Mouse (Mus musculus) lung, adult 10 weeks (tissue): ENCODE results near the gene Olfr107. TPM values are rescaled to one million over a fixed set of nuclear protein-coding genes. Genes with fewer than 3 reads are reported as not detected.

ENCODE experiments used
- polyA plus RNA-seq: library from polyadenylated mRNA; stranded (reverse); fragments of 350-450 nt; fragmentation: Illumina TruSeq; extraction: RNeasy Lipid Tissue Mini Kit (QIAGEN cat#74804); gene quantifications from one replicate; pipeline ENCODE4 v1.2.3, GENCODE M21; 2014; ENCODE audit warnings: low read depth, low replicate concordance; ENCODE audit not compliant: insufficient read depth

The Olfr107 gene
- polyA plus RNA-seq, result not detected

GRCm38 (mm10) chr17:37398926-37399325 is at the start of gene Olfr107:
Olfr107 (plus strand) TSS chr17:37399226.

GRCm38 (mm10) chr17:37359282-37359681 is 39.7 kb upstream of the Olfr107 start, which contains the start of gene Olfr104-ps:
Olfr104-ps (plus strand) TSS chr17:37359582.

DNA sequence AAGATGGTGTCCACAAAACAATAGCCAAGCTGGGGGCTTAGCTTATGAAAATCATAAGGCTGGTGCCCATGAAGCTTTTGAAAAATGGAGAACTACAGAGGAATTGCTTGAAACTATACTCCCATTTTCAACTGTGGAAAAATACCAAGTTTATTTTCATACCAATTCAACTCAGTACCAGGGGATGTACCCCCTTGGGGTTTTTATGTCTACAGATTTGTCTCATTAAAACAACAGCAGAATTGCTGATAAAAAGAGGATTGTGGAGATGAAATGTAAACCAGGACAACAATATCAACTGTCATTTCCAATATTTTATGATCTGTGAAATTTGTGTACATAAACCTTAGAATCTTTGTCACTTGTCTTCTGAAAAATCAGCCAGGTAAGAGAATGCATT is 20.3 kb upstream of the Olfr107 start, which contains the start of gene Olfr105-ps:
Gene Olfr105-ps, plus strand, starts transcription at position 301 of the 400 bp plus-strand sequence.

GRCm38 (mm10) chr17:37390093-37390492 is 8.9 kb upstream of the Olfr107 start, which contains the start of gene Olfr106-ps:
Olfr106-ps (plus strand) TSS chr17:37390393.

GRCm38 (mm10) chr17:37445180-37445579 is 46.2 kb downstream of the Olfr107 start, which contains the start of gene Olfr108:
Olfr108 (plus strand) TSS chr17:37445480.

Other genes starting within 250 kb of the Olfr107 start
- gene Olfr93, start 237.7 kb upstream of the Olfr107 start, polyA plus RNA-seq, result not detected
- gene Ubd, start 205.3 kb upstream of the Olfr107 start, polyA plus RNA-seq, result 0.45 TPM
- gene Olfr94, start 198.2 kb upstream of the Olfr107 start, polyA plus RNA-seq, result not detected
- gene Olfr95, start 186.1 kb upstream of the Olfr107 start, polyA plus RNA-seq, result not detected
- gene Olfr96, start 179.1 kb upstream of the Olfr107 start, polyA plus RNA-seq, result not detected
- not detected for gene Olfr97, start 161.9 kb upstream of the Olfr107 start, polyA plus RNA-seq
- gene Olfr98, start 135.5 kb upstream of the Olfr107 start, polyA plus RNA-seq, result not detected
- gene H2-M3, start 129.0 kb upstream of the Olfr107 start, polyA plus RNA-seq, result 21.8 TPM
- not detected for gene Olfr99, start 115.8 kb upstream of the Olfr107 start, polyA plus RNA-seq
- not detected for gene Olfr101, start 94.9 kb upstream of the Olfr107 start, polyA plus RNA-seq
- not detected for gene Olfr102, start 82.2 kb upstream of the Olfr107 start, polyA plus RNA-seq
- not detected for gene Olfr103, start 59.5 kb upstream of the Olfr107 start, polyA plus RNA-seq
- not detected for gene Olfr104-ps, start 39.6 kb upstream of the Olfr107 start, polyA plus RNA-seq
- gene Olfr105-ps, start 20.2 kb upstream of the Olfr107 start, polyA plus RNA-seq, result not detected
- gene Olfr106-ps, start 8.8 kb upstream of the Olfr107 start, polyA plus RNA-seq, result not detected
- not detected for gene Olfr108, start 46.3 kb downstream of the Olfr107 start, polyA plus RNA-seq
- gene Olfr109, start 59.7 kb downstream of the Olfr107 start, polyA plus RNA-seq, result not detected
- gene H2-M2, start 84.3 kb downstream of the Olfr107 start, polyA plus RNA-seq, result 0.43 TPM
- gene Olfr110, start 93.2 kb downstream of the Olfr107 start, polyA plus RNA-seq, result not detected
- gene Olfr111, start 108.8 kb downstream of the Olfr107 start, polyA plus RNA-seq, result not detected
- gene Olfr112, start 170.2 kb downstream of the Olfr107 start, polyA plus RNA-seq, result not detected
- not detected for gene Olfr113, start 178.4 kb downstream of the Olfr107 start, polyA plus RNA-seq
- not detected for gene Olfr114, start 193.5 kb downstream of the Olfr107 start, polyA plus RNA-seq
- not detected for gene Olfr115, start 227.9 kb downstream of the Olfr107 start, polyA plus RNA-seq
- not detected for gene Olfr116, start 228.0 kb downstream of the Olfr107 start, polyA plus RNA-seq